ENCODE assay signal across 14 mouse cellular contexts in genomic region chr12:4211174-4211573, GRCm38 (mm10). TPM values are rescaled to one million over a fixed set of nuclear protein-coding genes. Genes with fewer than 3 reads are reported as not detected.
DNase-seq lines count a peak whose midpoint lies in the region; ATAC-seq and TF ChIP-seq lines count a peak whose summit lies in the region.
"Had no signal": no experiment of that assay in that cellular context is flagged by ENCODE, and none has a peak within 500 bp of the region (broad histone marks: within the 10 kb centered on the region; RNA-seq: fewer than 3 reads in every experiment).

No protein-coding gene starts in this region.

- no peaks in the 10 kb centered on the region for H3K4me1 ChIP-seq in liver, embryonic 16.5 days (ENCODE audit: control insufficient read depth, low read depth, low read length)
- H3K4me1 ChIP-seq in bone marrow macrophage, adult 2 months (ENCODE audit: control insufficient read depth, insufficient read depth, low read length): peaks cover 31% of the 10 kb centered on the region
- no peaks in the 10 kb centered on the region for H3K4me1 ChIP-seq in forebrain, embryonic 11.5 days (replicated peaks; ENCODE audit: control insufficient read depth, insufficient read depth, low read length)
- H3K4me1 ChIP-seq: heart, embryonic 15.5 days; liver, embryonic 15.5 days had no signal

- H3K36me3 ChIP-seq in liver, embryonic 16.5 days (ENCODE audit: control insufficient read depth, insufficient read depth): peaks cover 8% of the 10 kb centered on the region; the same call in 1 of the 2 replicates
- H3K36me3 ChIP-seq in forebrain, embryonic 11.5 days (ENCODE audit: control insufficient read depth, insufficient read depth, low read length): peaks cover 3% of the 10 kb centered on the region; the same call in 1 of the 2 replicates

- no peaks in the 10 kb centered on the region for H3K27me3 ChIP-seq in liver, embryonic 16.5 days (ENCODE audit: control insufficient read depth, insufficient read depth, low read depth, low read length)
- H3K27me3 ChIP-seq in forebrain, embryonic 11.5 days (ENCODE audit: control insufficient read depth, insufficient read depth, low read length): no peaks in the 10 kb centered on the region
- H3K27me3 ChIP-seq: embryonic facial prominence, embryonic 12.5 days; heart, embryonic 15.5 days; liver, embryonic 15.5 days had no signal

- peak; percentile 33; the same call in 1 of the 2 replicates for TF ChIP-seq CTCF in bone marrow macrophage, adult 2 months (IDR thresholded peaks at IDR 0.05; ENCODE audit: low read depth, low read length)

- H3K9me3 ChIP-seq in liver, embryonic 16.5 days (replicated peaks; ENCODE audit: control insufficient read depth, low read length): no peaks in the 10 kb centered on the region
- H3K9me3 ChIP-seq in forebrain, embryonic 11.5 days (ENCODE audit: control insufficient read depth, low read length): no peaks in the 10 kb centered on the region
- H3K9me3 ChIP-seq: embryonic facial prominence, embryonic 12.5 days; heart, embryonic 15.5 days; liver, embryonic 15.5 days had no signal

- DNase-seq in liver: no peak
- peak; percentile 54 to 62 for DNase-seq in kidney, postnatal 4 days
- peak; percentile 49 to 63 for DNase-seq in spleen, postnatal 36 days (ENCODE audit: low spot score in 2 of 2)
- no peak for DNase-seq in forebrain, embryonic 11.5 days (ENCODE audit: low spot score)
- DNase-seq in ovary, adult 18-20 months (ENCODE audit: low spot score): no peak
- DNase-seq: adrenal gland, postnatal 36 days; cerebellum, adult 9-10 months; right cerebral cortex, postnatal 14 days had no signal

- H3K27ac ChIP-seq in liver, embryonic 16.5 days (ENCODE audit: low read length): no peak overlapping the region
- H3K27ac ChIP-seq in bone marrow macrophage, adult 2 months (ENCODE audit: insufficient read depth, low read depth, low read length): peak overlapping the region; percentile 50
- no peak overlapping the region for H3K27ac ChIP-seq in forebrain, embryonic 11.5 days (ENCODE audit: low read depth, low read length)
- H3K27ac ChIP-seq: embryonic facial prominence, embryonic 12.5 days; heart, embryonic 15.5 days; liver, embryonic 15.5 days had no signal

- H3K4me3 ChIP-seq in liver, embryonic 16.5 days (ENCODE audit: low read depth, low read length): no peak overlapping the region
- H3K4me3 ChIP-seq in bone marrow macrophage, adult 2 months (ENCODE audit: insufficient read depth, low read length): no peak overlapping the region
- H3K4me3 ChIP-seq in forebrain, embryonic 11.5 days (ENCODE audit: low read depth, low read length): no peak overlapping the region
- H3K4me3 ChIP-seq: embryonic facial prominence, embryonic 12.5 days; heart, embryonic 15.5 days; liver, embryonic 15.5 days had no signal

- H3K9ac ChIP-seq in liver, embryonic 16.5 days (ENCODE audit: low read depth, low read length): no peak overlapping the region
- no peak overlapping the region for H3K9ac ChIP-seq in forebrain, embryonic 11.5 days (ENCODE audit: low read length)
- H3K9ac ChIP-seq: embryonic facial prominence, embryonic 12.5 days; heart, embryonic 15.5 days; liver, embryonic 15.5 days had no signal

- no peak overlapping the region for H3K4me2 ChIP-seq in liver, embryonic 16.5 days (ENCODE audit: low read depth, low read length)
- no peak overlapping the region for H3K4me2 ChIP-seq in forebrain, embryonic 11.5 days (ENCODE audit: low read depth, low read length, severe bottlenecking)
- H3K4me2 ChIP-seq: embryonic facial prominence, embryonic 12.5 days; heart, embryonic 15.5 days; liver, embryonic 15.5 days had no signal

- ATAC-seq in liver, embryonic 16.5 days (ENCODE audit: low read depth): peak; percentile 30; the same call in 1 of the 2 replicates
- no peak for ATAC-seq in forebrain, embryonic 11.5 days (replicated peaks; ENCODE audit: low FRiP score)
- ATAC-seq: inflammation-experienced regulatory T-cells, adult 6 months had no signal

- 67% methylated on average over 9 of the region's 9 CpGs for WGBS in liver, embryonic 16.5 days (ENCODE audit: insufficient replicate concordance)
- WGBS in forebrain, embryonic 11.5 days: 94% methylated on average over 9 of the region's 9 CpGs

- no peak for TF ChIP-seq POLR2A in bone marrow macrophage, adult 2 months (IDR thresholded peaks at IDR 0.05; ENCODE audit: borderline replicate concordance, low read depth, low read length)

RNA-seq across cellular contexts. Expression of gene Ptrhd1, which starts 22.7 kb away (rescaled TPM):
- 2.0 and 2.3 TPM in 2 replicates for polyA plus RNA-seq in liver, embryonic 16.5 days (2015; fragmentation: Nextera tagmentation; extraction: Ambion mirVana)
- polyA plus RNA-seq in bone marrow macrophage, adult 2 months (2012; ENCODE audit: insufficient read depth, insufficient read length, missing spikeins): 8.1 and 9.3 TPM in 2 replicates
- polyA plus RNA-seq in forebrain, embryonic 11.5 days (2014; fragmentation: Nextera tagmentation; extraction: Ambion mirVana): 6.0 and 6.5 TPM in 2 replicates

RNA-seq across cellular contexts. Expression of gene Cenpo, which starts 22.9 kb away (rescaled TPM):
- 8.3 and 9.3 TPM in 2 replicates for polyA plus RNA-seq in liver, embryonic 16.5 days (2015; fragmentation: Nextera tagmentation; extraction: Ambion mirVana)
- polyA plus RNA-seq in bone marrow macrophage, adult 2 months (2012; ENCODE audit: insufficient read depth, insufficient read length, missing spikeins): 23.3 and 28.4 TPM in 2 replicates
- polyA plus RNA-seq in forebrain, embryonic 11.5 days (2014; fragmentation: Nextera tagmentation; extraction: Ambion mirVana): 21.0 and 24.8 TPM in 2 replicates

Comparison
In these comparisons a context has a peak if more than half of its experiments do, and no peak if none do; other contexts are left out.
1. DNase-seq: peak in kidney, postnatal 4 days (2 of 2) and spleen, postnatal 36 days (2 of 2); none in liver (single experiment), forebrain, embryonic 11.5 days (single experiment) and ovary, adult 18-20 months (single experiment).